Mouse (Mus musculus): Measurements from ENCODE around the gene Cadm2. TPM values are rescaled to one million over a fixed set of nuclear protein-coding genes. Genes with fewer than 3 reads are reported as not detected.

Cadm2 gene
- polyA plus RNA-seq, 1 experiment from 2014 or later, result 0.25 TPM

DNA sequence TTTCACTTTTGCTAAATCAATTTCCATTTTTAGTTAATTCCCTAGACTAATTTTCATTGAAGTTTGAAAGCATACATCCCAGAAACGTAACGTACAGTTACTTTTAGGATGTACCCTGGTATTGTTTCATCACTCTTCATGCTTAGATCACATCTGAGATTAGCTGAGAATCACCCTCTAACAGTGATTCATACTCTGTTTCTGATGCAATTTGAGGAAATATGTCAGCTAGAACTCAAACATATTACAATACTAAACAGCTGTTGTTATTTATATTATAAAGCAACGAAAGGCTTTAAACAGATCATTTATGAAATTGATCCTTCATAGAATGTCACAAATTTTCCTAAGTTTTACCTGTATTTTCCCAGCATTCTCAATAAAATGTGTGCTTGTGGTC is 336.0 kb downstream of the Cadm2 start:
- WGBS, result 82% methylated on average over 3 of the region's 3 CpGs
- H3K4me1 ChIP-seq, result no peaks in the 10 kb centered on the region
- no peaks in the 10 kb centered on the region for H3K36me3 ChIP-seq
- no peaks in the 10 kb centered on the region for H3K9me3 ChIP-seq
- no peak overlapping the region for H3K27ac ChIP-seq (replicated peaks)
- H3K27me3 ChIP-seq (replicated peaks), result no peaks in the 10 kb centered on the region
- no peak overlapping the region for H3K4me3 ChIP-seq
- no peak overlapping the region for H3K4me2 ChIP-seq
- ATAC-seq (ENCODE audit: extremely low read depth, insufficient number of reproducible peaks, low FRiP score, low TSS enrichment), result no peak
- H3K9ac ChIP-seq, result no peak overlapping the region

DNA sequence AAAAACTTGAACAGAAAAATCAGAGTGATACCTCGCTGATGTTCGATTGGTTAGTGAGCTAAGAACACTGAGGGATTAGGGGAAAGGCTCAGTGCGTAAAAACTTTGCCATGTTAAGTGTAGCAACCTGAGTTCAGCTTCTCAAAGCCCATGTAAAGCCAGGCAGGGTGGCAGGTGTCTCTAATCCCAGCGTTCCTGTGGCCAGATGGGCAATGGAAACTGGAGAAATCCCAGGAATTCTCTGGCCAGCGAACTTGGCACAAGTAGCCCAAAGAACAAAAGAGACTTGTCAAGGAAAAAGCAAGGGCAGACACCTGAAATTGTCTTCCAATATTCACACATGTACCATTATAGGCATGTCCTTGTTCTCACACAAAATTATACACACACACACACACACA is 377.1 kb downstream of the Cadm2 start:
- no peaks in the 10 kb centered on the region for H3K27me3 ChIP-seq (replicated peaks)
- H3K27ac ChIP-seq (replicated peaks), result no peak overlapping the region
- H3K4me3 ChIP-seq, result no peak overlapping the region
- H3K36me3 ChIP-seq, result no peaks in the 10 kb centered on the region
- H3K4me1 ChIP-seq, result no peaks in the 10 kb centered on the region
- 81% methylated on average over 5 of the region's 5 CpGs for WGBS
- no peak overlapping the region for H3K9ac ChIP-seq
- no peak for ATAC-seq (ENCODE audit: extremely low read depth, insufficient number of reproducible peaks, low FRiP score, low TSS enrichment)
- H3K9me3 ChIP-seq, result no peaks in the 10 kb centered on the region
- no peak overlapping the region for H3K4me2 ChIP-seq

DNA sequence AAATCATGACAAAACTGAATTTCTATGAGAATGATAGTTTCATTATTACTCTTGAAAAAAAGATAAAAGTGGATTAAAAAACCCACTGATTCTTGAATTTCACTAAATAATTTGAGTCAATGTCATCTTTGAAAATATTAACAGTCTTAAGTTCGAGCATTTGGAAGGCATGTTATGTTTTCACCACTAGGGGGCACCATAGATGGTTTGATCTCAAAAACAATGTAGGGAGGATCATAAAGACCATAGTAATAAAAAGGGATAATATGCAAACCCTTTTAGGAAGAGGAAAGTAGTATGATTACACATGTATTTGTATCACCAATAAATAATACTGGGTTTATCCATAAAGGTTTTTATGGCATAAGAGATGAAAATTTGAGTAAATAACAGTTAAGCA is 385.8 kb downstream of the Cadm2 start:
- 17% methylated on average over 1 of the region's 1 CpGs for WGBS
- no peak for ATAC-seq (ENCODE audit: extremely low read depth, insufficient number of reproducible peaks, low FRiP score, low TSS enrichment)
- no peak overlapping the region for H3K4me3 ChIP-seq

DNA sequence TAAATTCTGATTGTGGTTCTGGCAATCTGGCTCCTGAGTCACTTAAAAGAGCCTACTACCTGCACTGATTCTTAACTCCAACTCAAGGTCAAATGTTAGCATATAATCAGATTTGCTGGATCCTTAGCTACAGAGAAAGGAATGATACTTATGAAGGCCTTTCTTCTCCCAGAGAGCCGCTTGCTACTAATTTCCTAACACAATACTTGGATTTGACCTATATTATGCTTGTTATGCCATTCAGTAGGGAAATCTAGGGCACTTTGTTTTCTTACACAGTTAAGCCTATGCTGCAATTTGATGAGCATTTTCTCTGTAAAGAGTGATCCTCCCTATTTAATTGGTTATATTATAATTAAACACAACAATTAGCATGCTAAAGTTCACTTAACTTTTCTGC is 394.0 kb downstream of the Cadm2 start:
- no peak for ATAC-seq (ENCODE audit: extremely low read depth, insufficient number of reproducible peaks, low FRiP score, low TSS enrichment)
- WGBS, result 73% methylated on average over 1 of the region's 1 CpGs
- no peak overlapping the region for H3K9ac ChIP-seq
- H3K9me3 ChIP-seq, result no peaks in the 10 kb centered on the region
- no peaks in the 10 kb centered on the region for H3K4me1 ChIP-seq
- no peaks in the 10 kb centered on the region for H3K27me3 ChIP-seq (replicated peaks)
- H3K36me3 ChIP-seq, result no peaks in the 10 kb centered on the region
- H3K27ac ChIP-seq (replicated peaks), result no peak overlapping the region
- no peak overlapping the region for H3K4me3 ChIP-seq
- H3K4me2 ChIP-seq, result no peak overlapping the region

More for the DNA sequence above, 385.8 kb downstream of the Cadm2 start:
- Histone ChIP-seq H3K4me1 (no peaks in the 10 kb centered on the region), H3K36me3 (no peaks in the 10 kb centered on the region), H3K9ac (no peak overlapping the region), H3K27me3 (replicated peaks) (no peaks in the 10 kb centered on the region), H3K4me2 (no peak overlapping the region), H3K9me3 (no peaks in the 10 kb centered on the region), H3K27ac (replicated peaks) (no peak overlapping the region)

DNA sequence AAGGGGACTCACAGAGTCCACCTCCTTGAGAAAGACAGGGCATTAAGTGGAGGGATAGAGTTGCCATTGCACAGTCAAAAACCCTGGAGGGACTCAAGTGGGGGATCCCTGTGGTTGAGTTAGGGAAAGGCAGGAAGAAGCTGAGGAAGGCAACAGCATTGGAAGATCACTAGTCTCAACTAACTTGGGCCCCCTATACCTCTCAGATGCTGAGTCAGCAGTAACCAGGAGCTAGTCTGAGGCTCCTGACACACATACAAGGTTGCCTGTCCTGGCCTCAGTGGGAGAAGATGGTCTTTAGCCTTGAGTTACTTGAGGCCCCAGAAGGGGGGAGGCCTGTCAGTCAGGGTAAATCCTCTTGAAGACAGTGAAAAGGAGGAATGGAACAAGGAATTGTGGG is 417.4 kb downstream of the Cadm2 start:
- no peak for ATAC-seq (ENCODE audit: extremely low read depth, insufficient number of reproducible peaks, low FRiP score, low TSS enrichment)
- Histone ChIP-seq H3K9ac (no peak overlapping the region), H3K27me3 (replicated peaks) (no peaks in the 10 kb centered on the region), H3K27ac (replicated peaks) (no peak overlapping the region), H3K4me1 (no peaks in the 10 kb centered on the region), H3K4me3 (no peak overlapping the region), H3K4me2 (no peak overlapping the region), H3K36me3 (no peaks in the 10 kb centered on the region), H3K9me3 (no peaks in the 10 kb centered on the region)

DNA sequence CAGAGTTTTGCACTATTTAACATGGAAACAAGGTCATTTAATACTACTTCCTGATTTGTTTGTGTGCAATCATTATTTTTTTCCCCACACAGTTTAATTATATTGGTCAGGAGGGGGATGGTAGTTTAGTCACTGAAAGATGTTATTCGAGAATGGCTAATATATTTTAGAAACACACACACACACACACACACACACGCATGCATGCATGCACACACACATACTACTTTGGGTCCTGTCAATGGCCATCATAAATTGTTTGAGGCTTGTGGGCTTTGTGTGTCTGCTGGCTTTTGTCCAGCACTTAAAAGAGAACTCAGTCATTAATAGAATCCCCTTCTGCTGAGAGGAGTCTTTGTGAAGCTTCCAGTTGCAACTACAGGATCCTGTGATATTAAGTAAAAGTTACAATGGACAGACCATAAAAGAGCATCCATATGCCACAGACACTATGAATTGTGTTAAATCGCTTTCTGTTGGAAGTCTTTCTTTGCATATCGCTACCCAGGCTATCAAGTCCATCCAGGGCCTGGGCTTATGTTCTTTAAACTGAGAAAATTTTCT is 427.8 kb downstream of the Cadm2 start:
- Histone ChIP-seq H3K9me3 (no peaks in the 10 kb centered on the region), H3K4me1 (no peaks in the 10 kb centered on the region), H3K27me3 (replicated peaks) (no peaks in the 10 kb centered on the region), H3K4me2 (no peak overlapping the region), H3K4me3 (no peak overlapping the region), H3K36me3 (no peaks in the 10 kb centered on the region), H3K27ac (replicated peaks) (no peak overlapping the region), H3K9ac (no peak overlapping the region)
- 75% methylated on average over 4 of the region's 4 CpGs for WGBS
- ATAC-seq (ENCODE audit: extremely low read depth, insufficient number of reproducible peaks, low FRiP score, low TSS enrichment), result no peak

DNA sequence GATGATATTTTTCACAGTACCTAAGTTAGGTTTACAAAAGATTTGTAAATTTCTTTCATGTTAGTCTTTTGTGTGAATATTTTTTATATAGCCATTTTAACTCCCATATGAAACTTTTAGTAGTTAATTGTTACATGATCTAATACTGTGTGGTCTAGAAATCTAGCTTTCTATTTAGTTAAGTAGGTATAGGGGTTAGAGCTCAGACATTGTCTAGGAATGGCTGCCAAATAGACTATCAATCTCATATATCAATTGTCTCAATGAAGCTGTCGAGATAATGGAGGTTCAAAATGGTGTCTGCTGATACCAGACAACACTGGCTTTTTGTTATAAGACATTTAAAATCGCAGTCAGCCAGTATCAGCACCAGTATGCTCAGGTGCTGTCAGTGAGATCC is 428.3 kb downstream of the Cadm2 start:
- Histone ChIP-seq H3K4me1 (no peaks in the 10 kb centered on the region), H3K9ac (no peak overlapping the region), H3K27me3 (replicated peaks) (no peaks in the 10 kb centered on the region), H3K4me3 (no peak overlapping the region), H3K36me3 (no peaks in the 10 kb centered on the region), H3K4me2 (no peak overlapping the region), H3K9me3 (no peaks in the 10 kb centered on the region), H3K27ac (replicated peaks) (no peak overlapping the region)
- ATAC-seq (ENCODE audit: extremely low read depth, insufficient number of reproducible peaks, low FRiP score, low TSS enrichment), result no peak
- 58% methylated on average over 2 of the region's 2 CpGs for WGBS

DNA sequence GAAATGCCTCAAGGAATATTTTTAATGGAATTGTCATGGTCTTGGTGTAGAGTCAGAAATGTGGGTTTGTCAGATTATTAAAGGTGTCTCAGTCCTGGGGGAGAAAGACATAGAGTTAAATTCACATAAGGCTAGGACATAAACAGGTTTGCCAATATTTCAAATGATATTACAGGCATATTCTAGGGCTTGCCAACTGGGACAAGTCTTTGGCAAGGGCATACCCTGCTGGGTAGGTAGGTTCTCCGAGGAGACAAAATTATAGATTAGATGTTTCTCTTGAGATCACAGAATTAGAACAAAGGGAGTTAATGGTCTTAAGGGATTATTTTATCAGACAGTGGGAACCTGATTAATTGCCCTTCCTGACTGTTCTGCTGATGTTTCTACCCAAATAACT is 434.4 kb downstream of the Cadm2 start:
- Histone ChIP-seq H3K27ac (replicated peaks) (no peak overlapping the region), H3K36me3 (no peaks in the 10 kb centered on the region), H3K9ac (no peak overlapping the region), H3K27me3 (replicated peaks) (no peaks in the 10 kb centered on the region), H3K4me1 (no peaks in the 10 kb centered on the region), H3K4me3 (no peak overlapping the region), H3K9me3 (no peaks in the 10 kb centered on the region), H3K4me2 (no peak overlapping the region)
- WGBS, result 62% methylated on average over 1 of the region's 1 CpGs
- ATAC-seq (ENCODE audit: extremely low read depth, insufficient number of reproducible peaks, low FRiP score, low TSS enrichment), result no peak

DNA sequence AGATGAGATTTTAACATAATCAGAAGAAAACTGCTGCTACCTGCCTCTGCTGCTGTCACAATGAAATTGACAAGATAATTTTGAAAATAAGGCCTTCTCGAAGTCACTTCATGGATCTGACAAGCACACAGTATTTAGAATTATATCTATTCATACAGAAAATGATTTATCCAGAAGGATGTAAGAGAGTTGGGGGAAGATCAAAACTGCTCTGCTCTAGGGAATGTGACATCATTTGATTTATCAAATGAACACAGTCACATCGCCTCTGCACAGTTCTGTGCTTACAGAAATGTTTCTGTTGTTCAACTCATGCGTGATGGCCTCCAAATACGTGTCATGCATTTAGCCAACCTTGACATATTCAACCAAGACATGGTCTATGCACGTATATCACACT is 437.8 kb downstream of the Cadm2 start:
- no peak overlapping the region for H3K27ac ChIP-seq (replicated peaks)
- no peaks in the 10 kb centered on the region for H3K36me3 ChIP-seq
- H3K9me3 ChIP-seq, result no peaks in the 10 kb centered on the region
- 75% methylated on average over 5 of the region's 5 CpGs for WGBS
- no peaks in the 10 kb centered on the region for H3K4me1 ChIP-seq
- H3K9ac ChIP-seq, result no peak overlapping the region
- no peak for ATAC-seq (ENCODE audit: extremely low read depth, insufficient number of reproducible peaks, low FRiP score, low TSS enrichment)
- H3K27me3 ChIP-seq (replicated peaks), result no peaks in the 10 kb centered on the region
- H3K4me3 ChIP-seq, result no peak overlapping the region
- H3K4me2 ChIP-seq, result no peak overlapping the region

DNA sequence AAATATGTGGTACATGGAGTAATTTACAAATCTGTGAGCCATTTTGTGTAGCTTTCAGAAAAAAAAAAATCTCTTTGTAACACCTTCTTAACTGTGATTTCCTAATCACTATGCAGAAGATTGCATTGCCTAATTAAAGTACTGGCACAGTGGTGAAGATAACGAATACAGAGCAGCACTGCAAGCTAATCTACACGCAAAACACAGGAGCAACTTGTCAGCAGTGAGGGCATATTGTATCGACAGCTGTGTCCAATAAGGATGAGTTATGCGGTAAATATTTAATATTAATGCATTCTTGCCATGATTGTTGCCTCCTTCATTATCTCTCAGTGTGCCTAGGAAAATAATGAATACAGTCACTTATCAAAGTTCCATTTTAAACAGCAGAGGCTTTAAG is 445.3 kb downstream of the Cadm2 start:
- Histone ChIP-seq H3K36me3 (no peaks in the 10 kb centered on the region), H3K9me3 (no peaks in the 10 kb centered on the region), H3K4me2 (no peak overlapping the region), H3K9ac (no peak overlapping the region), H3K27me3 (replicated peaks) (no peaks in the 10 kb centered on the region), H3K27ac (replicated peaks) (no peak overlapping the region), H3K4me1 (no peaks in the 10 kb centered on the region), H3K4me3 (no peak overlapping the region)
- WGBS, result 62% methylated on average over 4 of the region's 4 CpGs
- no peak for ATAC-seq (ENCODE audit: extremely low read depth, insufficient number of reproducible peaks, low FRiP score, low TSS enrichment)

DNA sequence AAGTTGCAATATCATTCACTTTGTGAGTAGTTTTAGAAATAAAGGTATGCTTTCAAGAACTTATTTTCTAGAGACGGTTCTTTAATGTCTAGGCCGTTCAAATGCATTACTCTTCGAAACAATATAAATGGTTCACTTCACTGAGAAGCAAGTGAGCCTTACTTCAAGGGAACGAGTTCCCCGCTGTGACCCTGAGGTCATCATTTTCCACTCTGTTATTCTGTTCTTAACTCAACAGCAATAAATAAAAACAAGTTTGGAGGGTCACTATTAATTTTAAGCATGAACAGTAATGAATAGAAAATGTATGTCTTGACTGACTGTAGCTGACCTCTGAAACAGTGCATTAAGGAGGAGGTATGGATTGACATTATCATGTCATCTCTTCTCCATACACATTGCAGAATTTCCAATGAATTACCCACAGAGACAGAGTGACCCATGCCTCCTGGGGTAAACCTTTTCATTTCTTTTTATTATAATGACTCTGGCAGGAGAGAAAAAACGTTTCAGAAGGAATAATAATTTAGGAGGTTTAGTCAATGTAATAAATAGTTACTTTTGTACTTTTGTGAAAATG is 458.4 kb downstream of the Cadm2 start:
- Histone ChIP-seq H3K4me3 (no peak overlapping the region), H3K4me1 (no peaks in the 10 kb centered on the region), H3K9ac (no peak overlapping the region), H3K27me3 (replicated peaks) (no peaks in the 10 kb centered on the region), H3K36me3 (no peaks in the 10 kb centered on the region), H3K4me2 (no peak overlapping the region), H3K27ac (replicated peaks) (no peak overlapping the region), H3K9me3 (no peaks in the 10 kb centered on the region)
- 66% methylated on average over 6 of the region's 6 CpGs for WGBS
- no peak for ATAC-seq (ENCODE audit: extremely low read depth, insufficient number of reproducible peaks, low FRiP score, low TSS enrichment)

DNA sequence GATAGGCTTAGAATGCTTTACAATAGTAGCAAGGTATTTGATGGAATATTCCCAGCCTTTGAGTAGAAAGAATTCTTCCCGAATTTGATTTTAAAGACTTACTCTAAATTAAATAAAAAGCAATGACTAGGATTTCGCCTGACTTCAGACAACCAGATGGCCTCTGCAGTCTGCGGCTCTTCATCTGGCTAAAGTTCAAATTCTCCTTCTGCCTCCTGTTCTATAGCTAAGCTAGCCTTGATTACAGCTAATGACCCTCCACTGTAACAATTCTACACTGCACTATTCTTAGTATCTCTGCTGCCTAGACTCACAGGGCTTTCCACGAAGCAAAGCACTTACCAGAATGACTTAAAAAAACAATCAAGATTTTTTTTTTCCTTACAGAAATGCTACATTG is 495.9 kb downstream of the Cadm2 start:
- Histone ChIP-seq H3K4me2 (no peak overlapping the region), H3K9ac (no peak overlapping the region), H3K4me3 (no peak overlapping the region), H3K36me3 (no peaks in the 10 kb centered on the region), H3K27me3 (replicated peaks) (no peaks in the 10 kb centered on the region), H3K27ac (replicated peaks) (no peak overlapping the region), H3K4me1 (no peaks in the 10 kb centered on the region), H3K9me3 (no peaks in the 10 kb centered on the region)
- ATAC-seq (ENCODE audit: extremely low read depth, insufficient number of reproducible peaks, low FRiP score, low TSS enrichment), result no peak
- 59% methylated on average over 4 of the region's 4 CpGs for WGBS
